8 mouse cellular contexts compared by ENCODE assay signal in genomic region chr7:44553196-44553764, GRCm38 (mm10). TPM values are rescaled to one million over a fixed set of nuclear protein-coding genes. Genes with fewer than 3 reads are reported as not detected.
A peak's percentile ranks its signal among the peaks of the same experiment; 100 is the strongest.
DNase-seq lines count a peak whose midpoint lies in the region; ATAC-seq and TF ChIP-seq lines count a peak whose summit lies in the region.

No protein-coding gene starts in this region.

- peak overlapping the region; percentile 89 for H3K27ac ChIP-seq in left cerebral cortex, adult 2 months
- peak overlapping the region; percentile 85 for H3K27ac ChIP-seq in liver, embryonic 14.5 days
- peak overlapping the region; percentile 99 for H3K27ac ChIP-seq in stomach, embryonic 16.5 days (ENCODE audit: low read length)

- H3K36me3 ChIP-seq in liver, embryonic 14.5 days (replicated peaks; ENCODE audit: control insufficient read depth, insufficient read depth, low read depth) = peaks cover 22% of the 10 kb centered on the region
- H3K36me3 ChIP-seq in stomach, embryonic 16.5 days (ENCODE audit: control insufficient read depth, insufficient read depth, low read length) = peaks cover 17% of the 10 kb centered on the region; the same call in 1 of the 2 replicates

- H3K9me3 ChIP-seq in liver, embryonic 14.5 days (ENCODE audit: control insufficient read depth, low read length) = no peaks in the 10 kb centered on the region
- H3K9me3 ChIP-seq in stomach, embryonic 16.5 days (replicated peaks; ENCODE audit: control insufficient read depth, low read length) = no peaks in the 10 kb centered on the region

- no peak for TF ChIP-seq CTCF in left cerebral cortex, adult 2 months (IDR thresholded peaks at IDR 0.05)
- TF ChIP-seq CTCF in liver, embryonic 14.5 days (IDR thresholded peaks at IDR 0.05; ENCODE audit: low read depth) = no peak

- H3K4me1 ChIP-seq in liver, embryonic 14.5 days (replicated peaks; ENCODE audit: control insufficient read depth in 2 of 2, insufficient read depth in 2 of 2, low read length in 1 of 2) = peaks cover 7 to 11% of the 10 kb centered on the region in 2 experiments
- peaks cover 7% of the 10 kb centered on the region; the same call in 1 of the 2 replicates for H3K4me1 ChIP-seq in stomach, embryonic 16.5 days (ENCODE audit: control insufficient read depth, insufficient read depth, low read length)

- intact Hi-C loops in left cerebral cortex, adult 2 months (cut with DNase I) = loop anchor here (5.0 kb wide), 1 partner anchor 176 kb away; no protein-coding TSS in a partner anchor

- TF ChIP-seq EP300 in liver, embryonic 14.5 days (IDR thresholded peaks at IDR 0.05; ENCODE audit: low read depth) = no peak

- 1% methylated on average over 32 of the region's 32 CpGs for WGBS in liver, embryonic 14.5 days (ENCODE audit: insufficient replicate concordance)
- WGBS in stomach, embryonic 16.5 days = under 1% methylated on average over 32 of the region's 32 CpGs

- ATAC-seq in liver, embryonic 14.5 days (ENCODE audit: insufficient read depth) = peak; percentile 63
- ATAC-seq in stomach, embryonic 16.5 days (ENCODE audit: insufficient read depth, low FRiP score) = peak; percentile 78

- no peaks in the 10 kb centered on the region for H3K27me3 ChIP-seq in liver, embryonic 14.5 days (ENCODE audit: control insufficient read depth, insufficient read depth, low read length)
- no peaks in the 10 kb centered on the region for H3K27me3 ChIP-seq in stomach, embryonic 16.5 days (ENCODE audit: control insufficient read depth, insufficient read depth, low read length)

- DNase-seq in left cerebral cortex, adult 2 months (ENCODE audit: extremely low spot score in 1 of 2, low spot score in 2 of 2) = peak in 1 of 2 experiments; percentile 47
- DNase-seq in left cerebral cortex, adult 8-10 months (ENCODE audit: low spot score in 2 of 2) = no peak
- peak; percentile 93 for DNase-seq in embryo, embryonic 11 days
- peak; percentile 65 to 75 for DNase-seq in heart, adult 18-20 months
- peak; percentile 66 to 79 for DNase-seq in kidney, adult 8-10 months
- peak; percentile 75 to 79 (median 78) for DNase-seq in liver, embryonic 14.5 days (ENCODE audit: low read depth in 3 of 3, low spot score in 3 of 3)
- peak; percentile 81 to 87 for DNase-seq in natural killer cell, adult 2 months (ENCODE audit: low spot score in 2 of 2)

- peak overlapping the region; percentile 73 for H3K9ac ChIP-seq in liver, embryonic 14.5 days (replicated peaks)
- H3K9ac ChIP-seq in stomach, embryonic 16.5 days (ENCODE audit: low read length) = peak overlapping the region; percentile 91

- peak overlapping the region; percentile 68 for H3K4me2 ChIP-seq in liver, embryonic 14.5 days (ENCODE audit: low read depth)
- H3K4me2 ChIP-seq in stomach, embryonic 16.5 days (ENCODE audit: low read depth, low read length) = peak overlapping the region; percentile 75

- H3K4me3 ChIP-seq in left cerebral cortex, adult 2 months = peak overlapping the region; percentile 95
- peak overlapping the region; percentile 73 to 80 for H3K4me3 ChIP-seq in liver, embryonic 14.5 days (ENCODE audit: insufficient read depth in 1 of 2, low read depth in 2 of 2, low read length in 2 of 2)
- peak overlapping the region; percentile 100 for H3K4me3 ChIP-seq in stomach, embryonic 16.5 days (replicated peaks; ENCODE audit: low read length)

RNA-seq across cellular contexts. Expression of gene Nr1h2, which starts 0.5 kb away (rescaled TPM):
- total RNA-seq in left cerebral cortex, adult 2 months (2021) = 10 to 100 TPM; 78.4 to 82.5 TPM
- total RNA-seq in left cerebral cortex, adult 8-10 months (2022) = 10 to 100 TPM; 61.1 to 71.4 (median 64.3) TPM
- total RNA-seq in heart, adult 18-20 months (2021) = 10 to 100 TPM; 43.9 to 47.3 TPM
- polyA plus RNA-seq in liver, embryonic 14.5 days (2012; rRNA removed) = 30.8 and 35.7 TPM in 2 replicates
- polyA plus RNA-seq in liver, embryonic 14.5 days (2014; fragmentation: Nextera tagmentation; extraction: Ambion mirVana) = 38.1 and 41.4 TPM in 2 replicates
- 62.0 and 68.6 TPM in 2 replicates for polyA plus RNA-seq in stomach, embryonic 16.5 days (2015; fragmentation: Nextera tagmentation; extraction: Ambion mirVana)

RNA-seq across cellular contexts. Expression of gene Pold1, which starts 4.6 kb away (rescaled TPM):
- total RNA-seq in left cerebral cortex, adult 2 months (2021) = 1 to 10 TPM; 8.8 to 9.4 TPM
- total RNA-seq in left cerebral cortex, adult 8-10 months (2022) = 10 to 100 TPM; 10.5 to 13.8 (median 12.8) TPM
- total RNA-seq in heart, adult 18-20 months (2021) = 10 to 100 TPM; 12.6 to 16.2 TPM
- 42.1 and 46.7 TPM in 2 replicates for polyA plus RNA-seq in liver, embryonic 14.5 days (2012; rRNA removed)
- 37.5 and 40.2 TPM in 2 replicates for polyA plus RNA-seq in liver, embryonic 14.5 days (2014; fragmentation: Nextera tagmentation; extraction: Ambion mirVana)
- polyA plus RNA-seq in stomach, embryonic 16.5 days (2015; fragmentation: Nextera tagmentation; extraction: Ambion mirVana) = 70.3 and 72.8 TPM in 2 replicates

RNA-seq across cellular contexts. Expression of gene Napsa, which starts 18.9 kb away (rescaled TPM):
- total RNA-seq in left cerebral cortex, adult 2 months (2021) = under 1 TPM in 1 of 2 experiments, not detected in 1; 0.29 TPM
- not detected for total RNA-seq in left cerebral cortex, adult 8-10 months (2022)
- 1 to 10 TPM in 1 of 2 experiments, under 1 TPM in 1; 0.82 to 4.4 TPM for total RNA-seq in heart, adult 18-20 months (2021)
- polyA plus RNA-seq in liver, embryonic 14.5 days (2012; rRNA removed) = 4.3 and 5.8 TPM in 2 replicates
- 6.7 and 8.6 TPM in 2 replicates for polyA plus RNA-seq in liver, embryonic 14.5 days (2014; fragmentation: Nextera tagmentation; extraction: Ambion mirVana)
- polyA plus RNA-seq in stomach, embryonic 16.5 days (2015; fragmentation: Nextera tagmentation; extraction: Ambion mirVana) = 3.7 and 5.4 TPM in 2 replicates

RNA-seq across cellular contexts. Expression of gene Spib, which starts 21.4 kb away (rescaled TPM):
- total RNA-seq in left cerebral cortex, adult 2 months (2021) = under 1 TPM in 1 of 2 experiments, not detected in 1; 0.20 TPM
- under 1 TPM in 1 of 4 experiments, not detected in 3; 0.22 TPM for total RNA-seq in left cerebral cortex, adult 8-10 months (2022)
- total RNA-seq in heart, adult 18-20 months (2021) = 1 to 10 TPM in 1 of 2 experiments, under 1 TPM in 1; 0.37 to 4.8 TPM
- 0.15 and 0.16 TPM in 2 replicates for polyA plus RNA-seq in liver, embryonic 14.5 days (2012; rRNA removed)
- polyA plus RNA-seq in liver, embryonic 14.5 days (2014; fragmentation: Nextera tagmentation; extraction: Ambion mirVana) = 0.11 TPM in 2 replicates
- polyA plus RNA-seq in stomach, embryonic 16.5 days (2015; fragmentation: Nextera tagmentation; extraction: Ambion mirVana) = 0.52 and 0.76 TPM in 2 replicates

RNA-seq across cellular contexts. Expression of gene Mybpc2, which starts 28.8 kb away (rescaled TPM):
- total RNA-seq in left cerebral cortex, adult 2 months (2021) = under 1 TPM in 1 of 2 experiments, not detected in 1; 0.29 TPM
- total RNA-seq in left cerebral cortex, adult 8-10 months (2022) = 1 to 10 TPM in 2 of 4 experiments, under 1 TPM in 2; 0.63 to 2.2 (median 1.4) TPM
- 10 to 100 TPM; 10.2 to 10.8 TPM for total RNA-seq in heart, adult 18-20 months (2021)
- polyA plus RNA-seq in liver, embryonic 14.5 days (2012; rRNA removed) = not detected in 2 replicates
- not detected in 2 replicates for polyA plus RNA-seq in liver, embryonic 14.5 days (2014; fragmentation: Nextera tagmentation; extraction: Ambion mirVana)
- 0.41 and 1.8 TPM in 2 replicates for polyA plus RNA-seq in stomach, embryonic 16.5 days (2015; fragmentation: Nextera tagmentation; extraction: Ambion mirVana)

Comparison
In these comparisons a context has a peak if more than half of its experiments do, and no peak if none do; other contexts are left out.
1. DNase-seq: peak in embryo, embryonic 11 days (single experiment), heart, adult 18-20 months (2 of 2), kidney, adult 8-10 months (2 of 2), liver, embryonic 14.5 days (3 of 3) and natural killer cell, adult 2 months (2 of 2); none in left cerebral cortex, adult 8-10 months (0 of 2).
2. Peak in every context shown above with its lines, with median percentiles within 50 percentile points of each other: H3K27ac ChIP-seq and H3K4me3 ChIP-seq.